Mouse (Mus musculus) CH12.LX (cell line): Measurements from ENCODE around the gene Sufu.

ENCODE experiments used
- CTCF ChIP-seq, 2 experiments: IDR thresholded peaks in 1 of 2; conservative IDR thresholded peaks in 1 of 2; 2 replicates each; pipeline ENCODE4 v1.5.1; 2011 to 2012; ENCODE audit warnings: low read depth in 2 of 2, low read length in 2 of 2, improper control_type of control experiment in 1 of 2, inconsistent platforms in 1 of 2, mild to moderate bottlenecking in 1 of 2, moderate library complexity in 1 of 2
- E2F4 ChIP-seq: IDR thresholded peaks from 2 replicates; pipeline ENCODE4 v1.6.1; 2011; ENCODE audit warnings: low read depth, low read length, improper control_type of control experiment; ENCODE audit not compliant: insufficient replicate concordance
- MAZ ChIP-seq: IDR thresholded peaks from 2 replicates; pipeline ENCODE4 v1.6.1; 2012; ENCODE audit warnings: low read depth, mild to moderate bottlenecking, inconsistent platforms, low read length, improper control_type of control experiment, moderate library complexity
- MEF2A ChIP-seq: IDR thresholded peaks from 2 replicates; pipeline ENCODE4 v1.6.1; 2014; ENCODE audit warnings: low read depth, mild to moderate bottlenecking, inconsistent platforms, low read length, improper control_type of control experiment, borderline replicate concordance
- POLR2A ChIP-seq: IDR thresholded peaks from 2 replicates; pipeline ENCODE4 v1.6.1; 2011; ENCODE audit warnings: low read depth, mild to moderate bottlenecking, improper control_type of control experiment, low read length
- SIN3A ChIP-seq: IDR thresholded peaks from 2 replicates; pipeline ENCODE4 v1.6.1; 2012; ENCODE audit warnings: low read length, improper control_type of control experiment, inconsistent platforms
- ZC3H11A ChIP-seq: IDR thresholded peaks from 2 replicates; pipeline ENCODE4 v1.6.1; 2012; ENCODE audit warnings: low read depth, mild to moderate bottlenecking, inconsistent platforms, low read length, improper control_type of control experiment

DNA sequence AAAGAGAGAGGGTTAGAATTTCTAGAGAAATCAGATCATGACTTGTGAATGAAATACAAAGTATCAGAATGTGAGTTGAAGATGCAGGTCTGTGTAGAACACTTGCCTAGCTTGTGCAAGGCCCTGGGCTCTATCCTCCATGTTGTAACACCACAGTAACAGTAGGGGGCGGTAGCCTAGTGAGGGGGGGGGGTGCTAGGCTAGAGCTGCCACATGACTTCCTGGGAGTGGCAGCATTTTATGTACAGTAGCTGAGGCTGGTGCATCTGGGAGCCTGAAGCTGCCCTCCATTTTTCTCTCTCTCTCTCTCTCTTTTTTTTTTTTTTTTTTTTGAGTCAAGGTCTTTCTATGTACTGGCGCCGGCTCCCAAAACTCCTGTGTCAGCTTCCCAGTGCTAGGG, 114.1 kb downstream of the Sufu start:
- TF ChIP-seq E2F4 = no peak
- peak; percentile 39; the same call in 1 of the 2 replicates for TF ChIP-seq POLR2A
- peak; percentile 65 to 78 for TF ChIP-seq CTCF (conservative IDR thresholded peaks at IDR 0.05 in 1 of 2, IDR thresholded peaks at IDR 0.05 in 1 of 2; ENCODE audit: low read depth in 2 of 2, low read length in 2 of 2)
- no peak; the same call in 1 of the 2 replicates for TF ChIP-seq SIN3A
- peak; percentile 99 for TF ChIP-seq MAZ
- TF ChIP-seq ZC3H11A = no peak
- no peak for TF ChIP-seq MEF2A
